Mouse (Mus musculus): Measurements from ENCODE around the gene Dpy30. TPM values are rescaled to one million over a fixed set of nuclear protein-coding genes. Genes with fewer than 3 reads are reported as not detected.
A peak's percentile ranks its signal among the peaks of the same experiment; 100 is the strongest.

Dpy30 gene
- total RNA-seq, 1 experiment from 2014 or later = 89.7 TPM

- DNase-seq = peak; percentile 93
These were observed 28.4 kb downstream of the Dpy30 start, which contains the start of gene Memo1 for GRCm38 (mm10) chr17:74295026-74295970. Gene Memo1 (minus strand): TSS chr17:74295521.

- peak; percentile 92 for DNase-seq
These were observed 29.2 kb downstream of the Dpy30 start for GRCm38 (mm10) chr17:74294426-74295025.

GRCm38 (mm10) chr17:74293687-74294425 is 29.9 kb downstream of the Dpy30 start:
- DNase-seq = peak; percentile 53

- no peak for DNase-seq
These were observed 31.9 kb downstream of the Dpy30 start for GRCm38 (mm10) chr17:74291640-74292361.

- DNase-seq = no peak
These were observed 32.9 kb downstream of the Dpy30 start for GRCm38 (mm10) chr17:74290869-74291268.

- DNase-seq = no peak
These were observed 33.5 kb downstream of the Dpy30 start for GRCm38 (mm10) chr17:74290198-74290597.

- DNase-seq = peak; percentile 34
These were observed 35.1 kb downstream of the Dpy30 start for GRCm38 (mm10) chr17:74288626-74289025.

- no peak for DNase-seq
These were observed 37.5 kb downstream of the Dpy30 start for GRCm38 (mm10) chr17:74286140-74286730.

GRCm38 (mm10) chr17:74285730-74286129 is 38.0 kb downstream of the Dpy30 start:
- no peak for DNase-seq

- DNase-seq = peak; percentile 40
These were observed 39.2 kb downstream of the Dpy30 start for GRCm38 (mm10) chr17:74284397-74285115.

- DNase-seq = no peak
These were observed 41.7 kb downstream of the Dpy30 start for GRCm38 (mm10) chr17:74282024-74282423.

GRCm38 (mm10) chr17:74278966-74279869 is 44.5 kb downstream of the Dpy30 start:
- DNase-seq = no peak

GRCm38 (mm10) chr17:74274471-74274870 is 49.3 kb downstream of the Dpy30 start:
- no peak for DNase-seq

GRCm38 (mm10) chr17:74272683-74273205 is 51.0 kb downstream of the Dpy30 start:
- DNase-seq = no peak

GRCm38 (mm10) chr17:74271541-74272268 is 52.0 kb downstream of the Dpy30 start:
- DNase-seq = no peak

- DNase-seq = no peak
These were observed 53.5 kb downstream of the Dpy30 start for GRCm38 (mm10) chr17:74270205-74270604.

GRCm38 (mm10) chr17:74267415-74268180 is 56.1 kb downstream of the Dpy30 start:
- DNase-seq = no peak

GRCm38 (mm10) chr17:74265636-74266035 is 58.1 kb downstream of the Dpy30 start:
- DNase-seq = no peak

Measured in adrenal gland, postnatal 14 days (tissue).